In genomic region chr5:123974616-123975111, GRCm38 (mm10) we compare ENCODE assay signal across 8 mouse cellular contexts. TPM values are rescaled to one million over a fixed set of nuclear protein-coding genes. Genes with fewer than 3 reads are reported as not detected.
DNase-seq lines count a peak whose midpoint lies in the region; ATAC-seq and TF ChIP-seq lines count a peak whose summit lies in the region.

No protein-coding gene starts in this region.

- 43% methylated on average over 11 of the region's 11 CpGs for WGBS in heart, embryonic 13.5 days

- H3K27me3 ChIP-seq in heart, embryonic 13.5 days (replicated peaks), result peaks cover 59% of the 10 kb centered on the region

- no peaks in the 10 kb centered on the region for H3K9me3 ChIP-seq in heart, embryonic 13.5 days

- no peak for TF ChIP-seq CTCF in cortical plate, adult 2 months (IDR thresholded peaks at IDR 0.05; ENCODE audit: extremely low read depth, insufficient read depth, low read length)

- TF ChIP-seq POLR2A in cortical plate, adult 2 months (IDR thresholded peaks at IDR 0.05; ENCODE audit: extremely low read depth, insufficient read depth, low read length), result no peak

- peak overlapping the region; percentile 77 for H3K4me3 ChIP-seq in heart, embryonic 13.5 days
- H3K4me3 ChIP-seq in cortical plate, adult 2 months (ENCODE audit: insufficient read depth, low read length), result peak overlapping the region; percentile 80

- no peaks in the 10 kb centered on the region for H3K36me3 ChIP-seq in heart, embryonic 13.5 days

- no peak for DNase-seq in heart, postnatal 36 days
- peak; percentile 35 for DNase-seq in lung, postnatal 14 days
- DNase-seq in spleen, postnatal 36 days (ENCODE audit: low spot score in 2 of 2), result peak; percentile 91 to 92
- DNase-seq in right cerebral cortex, adult 2 months (ENCODE audit: low spot score in 2 of 2), result no peak
- DNase-seq in frontal cortex, adult 2 months (ENCODE audit: extremely low spot score in 1 of 2, low spot score in 1 of 2), result no peak

- H3K4me1 ChIP-seq in heart, embryonic 13.5 days, result peaks cover 41% of the 10 kb centered on the region
- H3K4me1 ChIP-seq in cortical plate, adult 2 months (ENCODE audit: control insufficient read depth, insufficient read depth, low read length), result peaks cover 6% of the 10 kb centered on the region

- H3K4me2 ChIP-seq in heart, embryonic 13.5 days, result peak overlapping the region; percentile 99

- H3K27ac ChIP-seq in heart, embryonic 13.5 days (replicated peaks), result no peak overlapping the region
- no peak overlapping the region for H3K27ac ChIP-seq in cortical plate, adult 2 months (ENCODE audit: insufficient read depth, low read length)

- ATAC-seq in heart, embryonic 13.5 days (ENCODE audit: extremely low read depth, insufficient number of reproducible peaks, low FRiP score, low TSS enrichment), result no peak
- peak; percentile 65 for ATAC-seq in inflammation-experienced regulatory T-cells, adult 6 months

- intact Hi-C loops in heart, postnatal 36 days (cut with DNase I), result loop anchor here (1.0 kb wide), 1 partner anchor 18 kb away; no protein-coding TSS in a partner anchor

- peak overlapping the region; percentile 87 for H3K9ac ChIP-seq in heart, embryonic 13.5 days

RNA-seq across cellular contexts. Expression of gene Hip1r, which starts 1.2 kb away (rescaled TPM):
- 4.7 and 5.6 TPM in 2 replicates for polyA plus RNA-seq in heart, embryonic 13.5 days (2015; fragmentation: Nextera tagmentation; extraction: Ambion mirVana)
- total RNA-seq in heart, postnatal 36 days (2021), result 10 to 100 TPM in 1 of 2 experiments, 1 to 10 TPM in 1; 8.6 to 17.0 TPM
- polyA plus RNA-seq in cortical plate, adult 2 months (2012; rRNA removed), result 42.1 and 46.6 TPM in 2 replicates
- 10 to 100 TPM in 2 of 3 experiments, 1 to 10 TPM in 1; 5.9 to 20.1 (median 14.8) TPM for polyA plus RNA-seq in inflammation-experienced regulatory T-cells, adult 6 months (2017; shearing (Covaris generic))
- 40.3 and 41.5 TPM in 2 replicates for polyA plus RNA-seq in frontal cortex, adult 2 months (2012; rRNA removed)

RNA-seq across cellular contexts. Expression of gene Ccdc62, which starts 44.2 kb away (rescaled TPM):
- polyA plus RNA-seq in heart, embryonic 13.5 days (2015; fragmentation: Nextera tagmentation; extraction: Ambion mirVana), result 3.7 TPM in 2 replicates
- 1 to 10 TPM; 2.6 to 3.7 TPM for total RNA-seq in heart, postnatal 36 days (2021)
- polyA plus RNA-seq in cortical plate, adult 2 months (2012; rRNA removed), result 5.4 and 6.5 TPM in 2 replicates
- polyA plus RNA-seq in inflammation-experienced regulatory T-cells, adult 6 months (2017; shearing (Covaris generic)), result 10 to 100 TPM in 1 of 3 experiments, 1 to 10 TPM in 2; 6.2 to 16.6 (median 8.1) TPM
- polyA plus RNA-seq in frontal cortex, adult 2 months (2012; rRNA removed), result 5.2 and 8.1 TPM in 2 replicates

RNA-seq across cellular contexts. Expression of gene Gm43518, which starts 47.4 kb away (rescaled TPM):
- polyA plus RNA-seq in heart, embryonic 13.5 days (2015; fragmentation: Nextera tagmentation; extraction: Ambion mirVana), result 1.3 and 2.9 TPM in 2 replicates
- total RNA-seq in heart, postnatal 36 days (2021), result not detected
- polyA plus RNA-seq in cortical plate, adult 2 months (2012; rRNA removed), result 1.0 and 1.8 TPM in 2 replicates
- 1 to 10 TPM in 2 of 3 experiments, not detected in 1; 4.9 to 5.1 TPM for polyA plus RNA-seq in inflammation-experienced regulatory T-cells, adult 6 months (2017; shearing (Covaris generic))
- 1.3 and 1.6 TPM in 2 replicates for polyA plus RNA-seq in frontal cortex, adult 2 months (2012; rRNA removed)

RNA-seq across cellular contexts. Expression of gene Vps37b, which starts 57.4 kb away (rescaled TPM):
- polyA plus RNA-seq in heart, embryonic 13.5 days (2015; fragmentation: Nextera tagmentation; extraction: Ambion mirVana), result 51.2 and 52.2 TPM in 2 replicates
- 10 to 100 TPM; 19.6 to 25.0 TPM for total RNA-seq in heart, postnatal 36 days (2021)
- polyA plus RNA-seq in cortical plate, adult 2 months (2012; rRNA removed), result 48.4 and 48.7 TPM in 2 replicates
- polyA plus RNA-seq in inflammation-experienced regulatory T-cells, adult 6 months (2017; shearing (Covaris generic)), result 10 to 100 TPM; 18.4 to 21.9 (median 18.7) TPM
- 46.3 and 53.0 TPM in 2 replicates for polyA plus RNA-seq in frontal cortex, adult 2 months (2012; rRNA removed)

Comparison
In these comparisons a context has a peak if more than half of its experiments do, and no peak if none do; other contexts are left out.
1. DNase-seq: peak in lung, postnatal 14 days (single experiment) and spleen, postnatal 36 days (2 of 2); none in heart, postnatal 36 days (0 of 2), right cerebral cortex, adult 2 months (0 of 2) and frontal cortex, adult 2 months (0 of 2).